Mouse (Mus musculus): Measurements from ENCODE around the gene Cnnm2.

DNA sequence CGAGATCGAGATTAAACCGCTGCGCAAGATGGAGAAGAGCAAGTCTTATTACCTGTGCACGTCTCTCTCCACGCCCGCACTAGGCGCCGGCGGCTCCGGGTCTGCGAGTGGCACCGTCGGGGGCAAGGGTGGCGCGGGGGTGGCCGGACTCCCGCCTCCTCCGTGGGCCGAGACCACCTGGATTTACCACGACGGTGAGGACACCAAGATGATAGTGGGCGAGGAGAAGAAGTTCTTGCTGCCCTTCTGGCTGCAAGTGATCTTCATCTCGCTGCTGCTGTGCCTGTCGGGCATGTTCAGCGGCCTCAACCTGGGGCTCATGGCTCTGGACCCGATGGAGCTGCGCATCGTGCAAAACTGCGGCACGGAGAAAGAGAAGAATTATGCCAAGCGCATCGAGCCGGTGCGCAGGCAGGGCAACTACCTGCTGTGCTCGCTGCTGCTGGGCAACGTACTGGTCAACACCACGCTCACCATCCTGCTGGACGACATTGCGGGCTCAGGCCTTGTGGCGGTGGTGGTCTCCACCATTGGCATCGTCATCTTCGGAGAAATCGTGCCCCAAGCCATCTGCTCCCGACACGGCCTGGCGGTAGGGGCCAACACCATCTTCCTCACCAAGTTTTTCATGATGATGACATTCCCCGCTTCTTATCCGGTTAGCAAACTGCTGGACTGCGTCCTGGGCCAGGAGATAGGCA is 1.0 kb downstream of the Cnnm2 start:
- TF ChIP-seq CTCF (IDR thresholded peaks at IDR 0.05; ENCODE audit: low read depth, low read length) = no peak
- TF ChIP-seq TAL1 (conservative IDR thresholded peaks at IDR 0.05; ENCODE audit: low read depth, low read length) = no peak
- no peak for TF ChIP-seq GATA1 (IDR thresholded peaks at IDR 0.05; ENCODE audit: borderline replicate concordance, low read length)
- no peak for TF ChIP-seq POLR2AphosphoS5 (IDR thresholded peaks at IDR 0.05; ENCODE audit: insufficient replicate concordance, low read depth, low read length)
